Mouse (Mus musculus) hindbrain, embryonic 16.5 days (tissue): ENCODE measurements around the gene Snrnp25. TPM values are rescaled to one million over a fixed set of nuclear protein-coding genes. Genes with fewer than 3 reads are reported as not detected.
A peak's percentile ranks its signal among the peaks of the same experiment; 100 is the strongest.

Experiments used
- ATAC-seq: fragments of 200-750 bp; cut with Nextera tagmentation; 2 replicates; pipeline ENCODE4 v1.8.0; 2017; ENCODE audit warnings: moderate TSS enrichment, moderate library complexity
- H3K27ac ChIP-seq: fragments of 300-500 bp; sonication (generic); 2 replicates; pipeline ENCODE4 v1.5.1; 2014; ENCODE audit warnings: low read depth, mild to moderate bottlenecking, control low read depth, low read length, moderate library complexity
- H3K27me3 ChIP-seq: fragments of 300-500 bp; sonication (generic); replicated peaks from 2 replicates; pipeline ENCODE4 v1.6.1; 2014; ENCODE audit warnings: low read length; ENCODE audit not compliant: control insufficient read depth, insufficient read depth
- H3K36me3 ChIP-seq: fragments of 300-500 bp; sonication (generic); 2 replicates; pipeline ENCODE4 v1.6.1; 2014; ENCODE audit warnings: mild to moderate bottlenecking, low read length, moderate library complexity, mixed read lengths; ENCODE audit not compliant: control insufficient read depth, insufficient read depth
- H3K4me1 ChIP-seq: fragments of 300-500 bp; sonication (generic); 2 replicates; pipeline ENCODE4 v1.6.1; 2014; ENCODE audit warnings: low read depth, low read length; ENCODE audit not compliant: control insufficient read depth, insufficient read depth
- H3K4me2 ChIP-seq: fragments of 300-500 bp; sonication (generic); 2 replicates; pipeline ENCODE4 v1.6.1; 2014; ENCODE audit warnings: mild to moderate bottlenecking, low read length, control low read depth, moderate library complexity
- H3K4me3 ChIP-seq: fragments of 300-500 bp; sonication (generic); 2 replicates; pipeline ENCODE4 v1.5.1; 2014; ENCODE audit warnings: mild to moderate bottlenecking, low read length, control low read depth, moderate library complexity
- H3K9ac ChIP-seq: fragments of 300-500 bp; sonication (generic); 2 replicates; pipeline ENCODE4 v1.6.1; 2014; ENCODE audit warnings: low read depth, mild to moderate bottlenecking, control low read depth, low read length, moderate library complexity
- H3K9me3 ChIP-seq: fragments of 300-500 bp; sonication (generic); 2 replicates; pipeline ENCODE4 v1.6.1; 2014; ENCODE audit warnings: mild to moderate bottlenecking, low read length, moderate library complexity; ENCODE audit not compliant: control insufficient read depth
- WGBS: fragments of 180-500 bp; shearing (Covaris S2); extraction: QIAGEN DNeasy Blood & Tissue Kit; methylation state at CpG from one replicate; pipeline ENCODE4 v1.1.7; 2014; 5-methylcytosine and 5-hydroxymethylcytosine counted together
- polyA plus RNA-seq: library from polyadenylated mRNA; unstranded; fragments of >200 nt; fragmentation: Nextera tagmentation; extraction: Ambion mirVana; gene quantifications from 2 replicates; pipeline ENCODE4 v1.2.1, GENCODE M21; 2015

Gene Snrnp25
- polyA plus RNA-seq, 1 experiment from 2014 or later = 49.9 TPM

DNA sequence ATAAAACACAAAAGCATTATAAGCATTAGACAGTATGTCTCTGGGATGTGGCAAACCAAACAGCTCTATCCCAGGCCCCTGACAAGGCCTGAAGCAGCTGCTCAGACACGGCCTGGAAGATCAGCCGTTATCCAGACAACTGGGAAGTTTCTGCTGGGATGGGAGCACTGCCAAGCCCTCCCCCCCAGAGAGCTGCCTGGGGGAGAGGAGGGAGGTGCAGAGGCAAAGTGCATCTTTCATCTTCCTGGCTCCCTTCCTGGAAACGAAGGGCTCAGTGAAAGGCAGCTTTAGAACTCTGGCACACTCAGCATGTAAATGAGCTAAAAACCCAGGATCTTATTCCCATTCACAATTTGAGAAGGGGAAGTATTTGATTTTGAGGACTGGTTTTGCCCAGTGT, 30.4 kb downstream of the Snrnp25 start:
- H3K9me3 ChIP-seq = no peaks in the 10 kb centered on the region
- ATAC-seq = peak; percentile 70
- 16% methylated on average over 3 of the region's 3 CpGs for WGBS
- H3K27me3 ChIP-seq = no peaks in the 10 kb centered on the region
- H3K9ac ChIP-seq = no peak overlapping the region
- H3K36me3 ChIP-seq = peaks cover 9% of the 10 kb centered on the region
- peaks cover 26% of the 10 kb centered on the region for H3K4me1 ChIP-seq
- no peak overlapping the region for H3K4me2 ChIP-seq
- peak overlapping the region; percentile 73 for H3K27ac ChIP-seq
- no peak overlapping the region for H3K4me3 ChIP-seq

DNA sequence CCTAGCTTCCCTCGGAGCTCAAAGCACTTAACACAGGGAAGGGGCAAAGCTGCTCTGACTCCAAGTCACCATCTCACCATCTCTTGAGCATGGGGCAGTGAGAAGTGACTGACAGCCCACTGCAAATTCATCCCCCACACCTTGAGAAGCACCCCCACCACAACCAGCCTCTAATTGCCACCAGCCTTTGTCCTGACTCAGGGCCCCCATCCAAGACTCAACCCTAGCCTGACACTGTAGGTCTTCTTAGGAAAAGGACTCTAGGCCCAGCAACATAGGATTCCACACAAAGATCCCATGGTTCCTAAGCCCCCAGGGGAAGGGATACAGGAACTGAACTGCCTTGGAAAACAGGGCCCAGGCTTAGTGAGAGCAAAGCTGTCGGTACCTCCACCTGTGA, 30.9 kb downstream of the Snrnp25 start:
- H3K9ac ChIP-seq = no peak overlapping the region
- H3K27ac ChIP-seq = peak overlapping the region; percentile 73
- ATAC-seq = peak; percentile 17
- H3K4me1 ChIP-seq = peaks cover 26% of the 10 kb centered on the region
- H3K4me3 ChIP-seq = no peak overlapping the region
- H3K27me3 ChIP-seq = no peaks in the 10 kb centered on the region
- H3K36me3 ChIP-seq = peaks cover 10% of the 10 kb centered on the region; the same call in 1 of the 2 replicates
- 48% methylated on average over 2 of the region's 2 CpGs for WGBS
- no peaks in the 10 kb centered on the region for H3K9me3 ChIP-seq
- H3K4me2 ChIP-seq = no peak overlapping the region

DNA sequence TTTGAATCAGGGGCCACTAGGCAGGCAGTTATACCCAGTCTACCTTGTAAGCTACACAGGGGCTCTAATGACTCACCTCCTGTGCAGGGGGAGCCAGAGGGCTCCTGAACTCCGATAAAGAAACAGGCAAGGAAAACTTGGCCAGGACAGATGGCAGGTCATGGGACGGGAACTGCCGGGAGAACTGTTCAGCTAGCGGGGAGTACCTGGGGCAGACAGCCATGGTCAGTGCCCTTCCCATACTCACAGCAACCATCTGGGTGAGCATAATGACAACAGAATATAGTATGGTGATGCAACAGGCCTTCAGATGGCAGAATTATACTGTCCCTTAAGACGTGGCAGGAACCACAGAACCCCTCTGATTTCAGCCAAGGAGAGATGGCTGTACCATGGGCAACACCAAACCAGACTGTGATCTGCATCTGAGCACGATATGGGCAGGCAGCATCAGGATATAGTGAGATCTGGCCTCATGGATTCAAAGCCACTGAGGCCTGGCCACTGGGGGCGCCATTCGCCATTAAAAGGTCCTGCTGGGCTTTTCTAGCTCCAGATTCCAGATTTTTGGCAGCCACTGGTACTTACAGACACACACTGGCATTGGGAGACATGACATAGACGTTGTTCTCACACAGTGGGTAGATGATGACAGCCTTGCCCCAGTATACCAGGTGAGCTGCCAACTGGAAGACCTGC, 31.6 kb downstream of the Snrnp25 start:
- ATAC-seq = no peak
- H3K27ac ChIP-seq = peak overlapping the region; percentile 73
- H3K4me2 ChIP-seq = no peak overlapping the region
- no peak overlapping the region for H3K4me3 ChIP-seq
- WGBS = 50% methylated on average over 9 of the region's 9 CpGs
- no peaks in the 10 kb centered on the region for H3K27me3 ChIP-seq
- no peak overlapping the region for H3K9ac ChIP-seq
- no peaks in the 10 kb centered on the region for H3K9me3 ChIP-seq
- H3K4me1 ChIP-seq = peaks cover 26% of the 10 kb centered on the region
- peaks cover 5% of the 10 kb centered on the region; the same call in 1 of the 2 replicates for H3K36me3 ChIP-seq

DNA sequence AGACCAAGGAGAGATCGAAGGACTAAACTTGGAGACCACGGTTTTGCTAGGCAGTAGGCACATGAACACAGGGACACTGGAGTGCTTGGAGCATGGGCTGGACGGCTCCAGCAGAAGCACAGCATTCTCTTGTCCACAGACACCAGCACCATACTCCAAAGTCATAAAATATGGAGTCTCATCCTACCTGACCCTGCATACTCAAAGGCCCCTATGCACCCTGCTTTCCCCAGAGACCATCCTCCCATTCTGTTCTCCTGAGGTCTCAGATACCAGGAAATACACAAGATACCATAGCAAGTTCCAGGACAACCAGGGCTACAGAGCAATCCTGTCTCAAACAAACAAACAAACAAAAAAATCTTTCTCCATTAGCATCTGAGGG, 32.2 kb downstream of the Snrnp25 start:
- H3K36me3 ChIP-seq = peaks cover 5% of the 10 kb centered on the region; the same call in 1 of the 2 replicates
- H3K27ac ChIP-seq = no peak overlapping the region
- ATAC-seq = no peak
- H3K4me3 ChIP-seq = no peak overlapping the region
- 88% methylated on average over 3 of the region's 3 CpGs for WGBS
- no peaks in the 10 kb centered on the region for H3K27me3 ChIP-seq
- no peaks in the 10 kb centered on the region for H3K9me3 ChIP-seq
- no peak overlapping the region for H3K4me2 ChIP-seq
- no peak overlapping the region for H3K9ac ChIP-seq
- H3K4me1 ChIP-seq = peaks cover 26% of the 10 kb centered on the region

DNA sequence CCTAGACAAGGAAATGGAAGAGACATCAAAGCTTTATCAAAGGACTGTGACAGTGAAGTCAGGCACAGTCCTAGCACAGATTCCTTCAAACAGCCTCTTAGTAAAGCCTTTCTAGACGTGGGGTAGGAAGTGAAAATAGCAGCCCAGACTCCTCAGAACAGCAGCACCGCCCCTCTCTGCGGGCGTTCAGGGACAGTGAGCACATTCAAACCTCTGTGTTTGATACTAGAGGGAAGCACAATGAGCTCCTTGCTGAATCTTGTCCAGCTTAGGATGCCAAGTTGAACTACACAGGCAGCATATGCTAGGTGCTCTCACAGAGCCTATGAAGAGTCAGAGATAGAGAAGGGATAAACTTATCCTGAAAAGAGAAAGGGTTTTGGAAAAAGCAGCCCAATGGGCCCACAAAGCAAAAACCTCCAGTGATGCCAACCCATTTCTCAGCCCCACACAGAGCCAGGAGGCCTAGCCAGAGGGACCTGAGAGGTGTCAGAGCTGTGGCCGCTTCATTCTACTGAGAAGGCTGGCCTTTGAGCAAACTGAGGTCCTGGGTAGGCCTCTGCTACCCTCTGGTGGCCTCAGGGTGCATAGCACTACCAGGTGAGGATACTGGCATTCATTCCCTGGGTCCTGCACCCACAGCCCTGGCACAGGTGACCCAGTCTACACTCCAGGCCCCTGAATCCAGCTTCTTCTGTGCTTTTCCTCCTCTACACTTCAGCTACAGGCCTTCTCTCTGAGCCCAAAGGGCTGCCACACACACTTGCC, 33.1 kb downstream of the Snrnp25 start:
- 62% methylated on average over 5 of the region's 5 CpGs for WGBS
- peaks cover 26% of the 10 kb centered on the region for H3K4me1 ChIP-seq
- no peak overlapping the region for H3K4me3 ChIP-seq
- no peak overlapping the region; the same call in 1 of the 2 replicates for H3K27ac ChIP-seq
- no peak overlapping the region for H3K4me2 ChIP-seq
- no peak overlapping the region for H3K9ac ChIP-seq
- H3K36me3 ChIP-seq = 0 out of 2 replicates have a peak, but pooled peaks cover 2% of the 10 kb centered on the region
- H3K27me3 ChIP-seq = no peaks in the 10 kb centered on the region
- peak; percentile 37 for ATAC-seq
- H3K9me3 ChIP-seq = no peaks in the 10 kb centered on the region

DNA sequence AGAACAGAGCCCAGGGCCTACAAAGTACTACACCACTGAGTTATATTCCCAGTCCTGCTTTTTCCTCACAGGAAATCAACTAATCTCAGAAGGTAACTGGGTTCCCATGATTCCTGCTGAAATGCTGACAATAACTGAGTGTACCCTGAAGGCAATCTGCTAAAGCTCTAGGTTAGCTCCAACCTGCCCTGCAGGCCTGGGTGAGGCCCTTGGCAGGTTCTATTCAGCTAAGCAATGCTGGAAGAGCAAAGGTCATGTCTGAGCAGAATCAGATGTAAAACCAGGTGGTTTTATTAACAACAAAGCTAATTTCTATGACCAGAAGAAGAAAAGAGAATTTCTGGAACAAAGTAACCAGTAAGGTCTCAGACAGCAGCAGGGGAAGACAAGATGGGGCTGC, 36.2 kb downstream of the Snrnp25 start:
- Histone ChIP-seq H3K4me3 (no peak overlapping the region), H3K9me3 (no peaks in the 10 kb centered on the region), H3K27me3 (no peaks in the 10 kb centered on the region), H3K36me3 (peaks cover 9% of the 10 kb centered on the region; the same call in 1 of the 2 replicates), H3K9ac (no peak overlapping the region), H3K27ac (no peak overlapping the region), H3K4me2 (no peak overlapping the region), H3K4me1 (peaks cover 10% of the 10 kb centered on the region)
- no peak for ATAC-seq

DNA sequence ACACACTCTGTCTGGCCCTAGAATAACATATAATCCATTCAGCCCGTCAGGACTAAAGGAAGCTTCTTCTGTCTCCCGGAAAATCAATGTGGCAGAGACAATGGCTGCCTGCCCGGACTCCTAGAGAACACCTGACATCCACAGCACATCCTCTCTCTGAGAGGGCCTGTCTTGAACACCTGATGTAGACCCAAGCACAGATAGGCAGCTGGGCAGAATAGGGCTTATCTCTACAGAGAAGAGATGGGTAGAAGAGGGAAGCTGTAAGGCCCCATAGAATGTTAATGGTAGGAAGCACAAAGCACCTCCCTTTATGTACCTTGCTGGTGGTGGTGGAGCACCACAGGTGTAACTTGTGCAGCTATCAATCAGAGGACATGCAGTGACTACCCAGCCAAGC, 37.0 kb downstream of the Snrnp25 start:
- H3K27ac ChIP-seq = no peak overlapping the region
- 78% methylated on average over 3 of the region's 3 CpGs for WGBS
- H3K27me3 ChIP-seq = no peaks in the 10 kb centered on the region
- H3K36me3 ChIP-seq = peaks cover 11% of the 10 kb centered on the region
- H3K9me3 ChIP-seq = no peaks in the 10 kb centered on the region
- no peak overlapping the region for H3K4me2 ChIP-seq
- H3K4me3 ChIP-seq = no peak overlapping the region
- H3K9ac ChIP-seq = no peak overlapping the region
- ATAC-seq = no peak
- peaks cover 3% of the 10 kb centered on the region for H3K4me1 ChIP-seq

DNA sequence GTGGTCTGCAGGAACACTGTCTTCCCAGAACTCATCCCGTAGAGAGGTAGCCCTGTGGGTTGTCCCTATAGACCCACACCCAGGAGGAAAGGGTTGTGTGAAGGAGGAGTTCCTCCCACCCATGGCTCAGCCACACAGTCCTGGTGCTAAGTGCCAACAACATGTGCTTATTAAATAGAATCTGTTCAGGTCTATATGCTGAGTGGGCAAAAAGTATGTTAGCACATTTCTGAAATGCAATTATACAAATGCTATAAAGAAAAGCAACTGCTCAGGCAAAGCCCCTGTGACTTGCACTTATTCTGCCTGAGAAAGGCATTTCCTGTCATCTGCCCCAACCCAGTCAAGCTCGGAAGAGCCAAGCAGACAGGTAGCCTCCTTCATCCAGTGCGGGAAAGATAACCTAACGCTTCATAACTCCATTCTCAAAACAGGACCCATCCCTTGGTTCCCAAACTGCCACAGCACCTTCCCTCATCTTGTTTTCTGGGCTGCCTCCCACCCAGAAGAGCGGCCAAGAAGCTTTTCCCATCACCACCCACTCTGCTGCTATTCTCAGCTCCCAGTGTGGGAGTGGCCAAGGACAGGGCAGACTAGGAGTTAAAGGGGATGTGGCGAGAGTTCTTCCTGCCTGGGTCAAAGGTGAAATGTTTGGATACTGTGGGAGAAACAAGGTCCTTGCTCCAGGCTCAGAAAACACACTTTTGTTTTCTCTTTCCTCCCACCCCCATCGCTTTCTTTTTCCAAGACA, 38.2 kb downstream of the Snrnp25 start:
- no peaks in the 10 kb centered on the region for H3K9me3 ChIP-seq
- H3K4me1 ChIP-seq = no peaks in the 10 kb centered on the region
- peaks cover 16% of the 10 kb centered on the region for H3K36me3 ChIP-seq
- no peak overlapping the region for H3K4me3 ChIP-seq
- no peak for ATAC-seq
- no peaks in the 10 kb centered on the region for H3K27me3 ChIP-seq
- H3K4me2 ChIP-seq = no peak overlapping the region
- 75% methylated on average over 7 of the region's 7 CpGs for WGBS
- H3K9ac ChIP-seq = no peak overlapping the region
- H3K27ac ChIP-seq = 0 out of 2 replicates have a peak overlapping the region, but pooled peaks have one; percentile 12

DNA sequence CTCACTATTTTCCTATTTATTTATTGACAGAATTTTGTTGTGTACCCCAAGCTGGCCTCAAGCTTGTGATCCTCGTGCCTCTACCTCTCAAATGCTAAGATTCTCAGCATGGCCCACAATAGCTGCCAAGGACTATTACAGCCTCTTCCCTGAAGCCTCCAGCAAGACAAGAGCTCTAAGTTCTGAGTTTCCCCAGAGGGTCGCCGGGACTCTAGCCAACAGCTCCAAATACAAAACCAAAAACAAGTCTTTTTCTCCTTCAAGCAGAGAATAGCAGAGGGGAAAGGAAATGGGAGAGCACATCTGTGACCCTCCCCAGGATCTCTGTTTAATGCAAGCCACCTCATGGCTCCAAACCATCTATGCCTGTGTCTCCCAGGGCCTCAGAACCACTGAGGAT, 38.8 kb downstream of the Snrnp25 start:
- H3K4me2 ChIP-seq = no peak overlapping the region
- H3K4me3 ChIP-seq = no peak overlapping the region
- no peaks in the 10 kb centered on the region for H3K27me3 ChIP-seq
- 82% methylated on average over 3 of the region's 3 CpGs for WGBS
- no peak for ATAC-seq
- peaks cover 16% of the 10 kb centered on the region for H3K36me3 ChIP-seq
- no peaks in the 10 kb centered on the region for H3K4me1 ChIP-seq
- H3K27ac ChIP-seq = 0 out of 2 replicates have a peak overlapping the region, but pooled peaks have one; percentile 5
- no peaks in the 10 kb centered on the region for H3K9me3 ChIP-seq
- H3K9ac ChIP-seq = no peak overlapping the region
